Mouse (Mus musculus) spleen, adult 2 months (tissue): ENCODE results near the gene C1ql4.

Source experiments
- CTCF ChIP-seq: fragments of 200-500 bp; IDR thresholded peaks from 2 replicates; pipeline ENCODE4 v1.5.1; 2011; ENCODE audit warnings: mild to moderate bottlenecking, inconsistent platforms; ENCODE audit not compliant: insufficient read depth, insufficient read length, insufficient replicate concordance; ENCODE audit errors: extremely low read depth
- POLR2A ChIP-seq: fragments of 200-500 bp; IDR thresholded peaks from 2 replicates; pipeline ENCODE4 v1.6.1; 2011; ENCODE audit warnings: low read depth, low read length, inconsistent platforms

GRCm38 (mm10) chr15:99040920-99041856, 46.4 kb downstream of the C1ql4 start:
- TF ChIP-seq CTCF: no peak
- no peak for TF ChIP-seq POLR2A
